Mouse (Mus musculus) gonadal fat pad, adult 2 months (tissue): ENCODE data around the gene Rpl3l. TPM values are rescaled to one million over a fixed set of nuclear protein-coding genes. Genes with fewer than 3 reads are reported as not detected.

Source experiments
- polyA plus RNA-seq: library from polyadenylated mRNA; depleted of rRNA; stranded (reverse); fragments of >200 nt; gene quantifications from 2 replicates; pipeline ENCODE4 v1.2.3, GENCODE M21; 2012; rRNA removed

The Rpl3l gene
- polyA plus RNA-seq, 1 experiment = 31.1 TPM

Other genes with a start within 250 kb of the Rpl3l start
- gene Mlst8, start 248.7 kb upstream of the Rpl3l start, polyA plus RNA-seq = 41.4 and 44.0 TPM in 2 replicates
- 1.7 and 2.1 TPM in 2 replicates for gene Caskin1, start 239.2 kb upstream of the Rpl3l start, polyA plus RNA-seq
- 169 and 195 TPM in 2 replicates for gene Traf7, start 199.9 kb upstream of the Rpl3l start, polyA plus RNA-seq
- gene Rab26, start 193.6 kb upstream of the Rpl3l start, polyA plus RNA-seq = 48.5 and 59.7 TPM in 2 replicates
- gene Pkd1, start 178.0 kb upstream of the Rpl3l start, polyA plus RNA-seq = 70.0 and 75.7 TPM in 2 replicates
- 133 and 141 TPM in 2 replicates for gene Tsc2, start 95.2 kb upstream of the Rpl3l start, polyA plus RNA-seq
- gene Nthl1, start 95.1 kb upstream of the Rpl3l start, polyA plus RNA-seq = 15.2 and 16.4 TPM in 2 replicates
- 61.6 and 83.0 TPM in 2 replicates for gene Slc9a3r2, start 77.5 kb upstream of the Rpl3l start, polyA plus RNA-seq
- gene Npw, start 69.4 kb upstream of the Rpl3l start, polyA plus RNA-seq = not detected in 2 replicates
- 51.3 and 56.6 TPM in 2 replicates for gene Zfp598, start 58.1 kb upstream of the Rpl3l start, polyA plus RNA-seq
- 0.18 and 0.23 TPM in 2 replicates for gene Syngr3, start 37.9 kb upstream of the Rpl3l start, polyA plus RNA-seq
- gene Gfer, start 31.7 kb upstream of the Rpl3l start, polyA plus RNA-seq = 25.6 and 27.6 TPM in 2 replicates
- gene Noxo1, start 31.6 kb upstream of the Rpl3l start, polyA plus RNA-seq = 6.2 and 7.1 TPM in 2 replicates
- gene Tbl3, start 20.2 kb upstream of the Rpl3l start, polyA plus RNA-seq = 44.4 and 61.9 TPM in 2 replicates
- 2.3 and 3.4 TPM in 2 replicates for gene Rnf151, start 9.8 kb upstream of the Rpl3l start, polyA plus RNA-seq
- 2,300 and 2,553 TPM in 2 replicates for gene Rps2, start 9.7 kb upstream of the Rpl3l start, polyA plus RNA-seq
- gene Ndufb10, start 3.3 kb upstream of the Rpl3l start, polyA plus RNA-seq = 370 and 426 TPM in 2 replicates
- gene Msrb1, start 8.8 kb downstream of the Rpl3l start, polyA plus RNA-seq = 112 and 152 TPM in 2 replicates
- 26.1 and 35.8 TPM in 2 replicates for gene Hs3st6, start 25.2 kb downstream of the Rpl3l start, polyA plus RNA-seq
- 0.06 and 0.16 TPM in 2 replicates for gene Meiob, start 76.5 kb downstream of the Rpl3l start, polyA plus RNA-seq
- gene Hagh, start 112.3 kb downstream of the Rpl3l start, polyA plus RNA-seq = 134 and 172 TPM in 2 replicates
- gene Fahd1, start 122.5 kb downstream of the Rpl3l start, polyA plus RNA-seq = 12.6 and 13.1 TPM in 2 replicates
- 18.9 and 70.3 TPM in 2 replicates for gene Igfals, start 138.2 kb downstream of the Rpl3l start, polyA plus RNA-seq
- gene Nubp2, start 158.5 kb downstream of the Rpl3l start, polyA plus RNA-seq = 31.3 and 31.7 TPM in 2 replicates
- 67.0 and 77.8 TPM in 2 replicates for gene Spsb3, start 158.8 kb downstream of the Rpl3l start, polyA plus RNA-seq
- 70.6 and 72.3 TPM in 2 replicates for gene Eme2, start 167.3 kb downstream of the Rpl3l start, polyA plus RNA-seq
- 142 and 181 TPM in 2 replicates for gene Mrps34, start 167.3 kb downstream of the Rpl3l start, polyA plus RNA-seq
- gene Nme3, start 168.7 kb downstream of the Rpl3l start, polyA plus RNA-seq = 76.6 and 85.3 TPM in 2 replicates
- gene Mapk8ip3, start 209.2 kb downstream of the Rpl3l start, polyA plus RNA-seq = 75.0 and 90.0 TPM in 2 replicates
- gene Jpt2, start 232.9 kb downstream of the Rpl3l start, polyA plus RNA-seq = 40.0 and 54.9 TPM in 2 replicates